Mouse (Mus musculus) CD4-positive, CD25-positive, alpha-beta regulatory T cell, adult 4 months (primary cell): Measurements from ENCODE around the gene Cnmd. TPM values are rescaled to one million over a fixed set of nuclear protein-coding genes. Genes with fewer than 3 reads are reported as not detected.

Experiments used
- ATAC-seq: one replicate; pipeline ENCODE4 v1.8.0; 2017
- polyA plus RNA-seq, 2 experiments: library from polyadenylated mRNA; unstranded; fragments of 100-300 nt; shearing (Covaris generic); gene quantifications; one replicate each; pipeline ENCODE4 v1.2.1; 2017

Cnmd gene
- not detected for polyA plus RNA-seq

DNA sequence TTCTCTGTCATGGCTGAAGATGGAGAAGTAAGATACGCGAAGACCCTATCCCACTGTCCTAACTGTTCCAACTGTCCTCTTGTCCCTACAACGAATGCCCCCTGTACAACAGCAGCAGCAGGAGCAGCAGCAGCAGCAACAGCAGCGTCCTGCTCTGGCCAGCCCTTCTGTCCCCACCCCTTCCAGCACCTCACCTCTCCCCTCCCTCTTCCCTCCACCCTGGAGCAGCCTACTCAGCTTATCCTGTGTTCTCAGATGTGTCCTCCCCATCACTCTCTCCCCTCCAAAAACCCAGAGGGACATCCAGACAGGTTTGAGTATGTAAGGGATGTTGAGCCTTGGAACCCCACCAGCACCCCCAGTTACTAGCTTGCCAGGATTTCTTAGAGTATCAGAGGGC lies at the start of gene Cnmd:
Gene Cnmd (minus strand): TSS at position 170 of the 400 bp plus-strand sequence.
- no peak for ATAC-seq

DNA sequence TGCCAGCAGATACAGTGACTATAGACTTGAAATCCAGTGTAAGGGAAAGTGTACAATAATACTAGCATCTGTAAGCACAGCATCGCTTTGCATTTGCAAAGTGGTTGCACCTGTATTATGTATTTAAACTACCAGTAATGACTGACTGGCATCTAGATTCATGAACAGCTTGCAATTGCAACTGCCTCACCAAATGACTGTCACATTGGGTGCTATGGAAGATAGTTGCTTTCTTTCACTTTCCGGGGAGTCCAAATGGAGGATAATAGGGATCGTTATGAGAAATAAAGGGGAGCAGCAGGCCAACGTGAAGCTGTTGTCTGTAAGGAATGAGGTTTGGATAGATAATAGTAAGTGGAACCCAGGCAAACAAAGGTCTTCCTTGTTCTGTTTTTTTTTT lies 49.3 kb upstream of the Cnmd start:
- ATAC-seq = no peak

GRCm38 (mm10) chr14:79703523-79704172 lies 41.7 kb upstream of the Cnmd start:
- ATAC-seq = no peak

GRCm38 (mm10) chr14:79701606-79702005 lies 39.6 kb upstream of the Cnmd start:
- ATAC-seq = no peak

DNA sequence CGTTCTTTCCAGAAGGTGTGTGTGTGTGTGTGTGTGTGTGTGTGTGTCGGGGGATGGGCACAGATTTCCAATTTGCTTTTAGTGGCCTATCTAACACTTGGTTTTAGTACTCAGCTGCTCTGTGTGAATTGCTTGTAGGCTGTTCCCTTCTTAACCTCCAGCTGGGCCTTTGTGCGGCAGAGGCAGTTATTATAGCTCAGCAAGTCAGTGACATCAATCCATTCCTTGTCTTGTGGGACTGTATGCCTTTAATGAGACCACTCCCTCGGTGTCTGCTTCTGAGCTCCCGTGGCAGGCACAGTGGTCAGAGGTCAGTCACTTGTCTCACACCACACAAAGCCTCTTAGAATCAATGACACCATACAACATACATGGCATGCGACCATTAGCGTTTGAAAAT lies 39.1 kb upstream of the Cnmd start:
- no peak for ATAC-seq

DNA sequence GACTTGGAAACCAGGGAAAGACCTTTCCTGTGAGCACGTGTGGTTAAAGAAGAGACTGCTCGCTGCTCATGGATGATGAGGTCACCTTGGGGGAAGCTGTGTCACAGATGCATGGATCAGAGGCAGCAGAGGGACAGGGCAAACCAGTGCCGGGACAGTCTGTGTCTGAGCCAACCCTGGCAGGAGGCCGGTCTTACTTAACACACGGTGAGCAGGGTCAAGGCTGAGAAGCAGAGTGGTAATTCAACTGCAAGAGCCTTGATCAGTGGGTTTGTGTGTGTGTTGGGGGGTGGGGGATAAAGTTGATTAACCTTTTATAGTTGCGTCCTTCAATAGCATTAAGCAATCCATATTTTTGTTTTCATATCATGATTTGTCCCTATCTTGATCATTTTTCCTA lies 37.4 kb upstream of the Cnmd start:
- ATAC-seq = no peak

GRCm38 (mm10) chr14:79690068-79690844 lies 28.3 kb upstream of the Cnmd start:
- ATAC-seq = no peak

- no peak for ATAC-seq
Observed at GRCm38 (mm10) chr14:79680652-79681051, 18.7 kb upstream of the Cnmd start.

DNA sequence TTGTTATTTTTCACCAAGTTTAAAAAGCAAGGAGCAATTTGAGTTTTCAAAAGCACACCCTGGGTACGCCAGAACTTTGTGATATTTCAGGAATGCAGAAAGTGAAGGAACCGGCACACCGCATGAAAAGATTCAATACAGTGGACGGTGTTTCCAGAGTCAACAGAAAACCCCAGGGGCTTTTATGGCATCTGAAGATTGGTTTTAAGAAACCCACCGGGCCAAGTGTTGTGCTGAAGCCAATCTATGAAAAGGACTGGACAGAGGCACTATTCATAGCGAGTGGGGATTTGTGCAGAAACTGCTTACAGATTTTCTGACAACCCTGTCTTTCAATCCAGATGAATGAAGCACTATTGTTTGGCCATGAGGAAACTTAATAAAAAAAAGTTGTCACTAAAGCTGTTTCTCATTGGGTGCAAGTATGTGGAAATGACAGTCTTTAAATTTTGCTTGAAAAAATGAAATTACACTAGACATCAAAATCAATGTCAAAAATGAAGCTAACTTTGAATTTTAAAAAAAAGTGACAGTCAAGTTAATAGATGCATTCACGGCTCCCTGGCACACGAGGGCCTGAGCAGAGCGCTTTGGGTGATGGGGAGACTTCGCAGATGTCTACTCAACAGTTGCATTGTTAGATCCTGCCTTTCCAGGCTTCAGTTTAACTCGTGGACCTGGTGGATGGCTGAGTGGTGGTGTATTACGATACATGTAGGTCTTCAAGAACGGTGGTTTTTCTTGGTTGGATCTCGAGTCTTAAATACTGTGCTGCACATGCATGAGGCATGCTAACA lies 16.1 kb upstream of the Cnmd start:
- no peak for ATAC-seq

GRCm38 (mm10) chr14:79677108-79677753 lies 15.3 kb upstream of the Cnmd start:
- ATAC-seq = no peak

DNA sequence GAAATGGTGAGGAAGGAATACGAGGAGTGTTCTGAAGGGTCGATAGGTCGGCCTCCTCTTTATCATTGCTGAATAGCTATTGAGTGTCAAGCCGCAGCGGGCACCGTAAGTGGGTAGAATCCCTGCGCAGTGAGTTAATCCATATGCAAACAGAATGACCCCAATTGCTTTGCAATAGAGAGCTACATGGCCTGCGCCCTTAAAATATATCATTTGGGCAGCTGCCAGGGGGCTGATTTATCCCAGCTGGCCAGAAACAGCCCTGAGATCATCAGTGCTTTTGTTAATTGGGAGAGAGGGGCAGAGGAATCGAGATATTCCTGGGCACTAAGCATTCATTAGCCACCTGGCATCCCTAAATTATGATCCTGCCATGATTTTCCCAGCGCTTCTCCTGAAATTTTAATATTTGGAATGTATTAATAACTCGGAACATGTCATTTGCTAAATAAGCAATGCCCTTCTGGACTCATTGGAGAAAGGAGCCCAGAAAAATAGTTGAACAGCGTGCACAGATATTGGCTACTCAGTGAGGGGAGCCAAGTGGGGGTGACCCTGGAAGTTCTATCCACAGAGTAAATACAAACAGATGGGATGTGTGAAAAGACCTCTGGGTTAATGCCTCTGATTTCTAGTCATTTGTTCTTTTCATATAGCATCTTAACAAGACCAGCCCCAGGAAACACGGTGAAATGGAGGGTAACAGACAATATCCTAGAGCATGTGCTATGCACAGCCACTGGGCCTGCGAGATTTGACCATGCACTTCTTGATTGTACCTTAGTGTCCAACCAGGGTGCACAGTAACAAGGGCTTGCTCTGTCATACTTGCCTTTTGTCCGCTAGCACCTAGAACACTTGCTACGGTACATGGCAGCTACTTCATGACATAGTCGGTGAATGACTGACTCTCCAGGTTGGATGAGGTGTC lies 11.4 kb upstream of the Cnmd start:
- ATAC-seq = no peak

DNA sequence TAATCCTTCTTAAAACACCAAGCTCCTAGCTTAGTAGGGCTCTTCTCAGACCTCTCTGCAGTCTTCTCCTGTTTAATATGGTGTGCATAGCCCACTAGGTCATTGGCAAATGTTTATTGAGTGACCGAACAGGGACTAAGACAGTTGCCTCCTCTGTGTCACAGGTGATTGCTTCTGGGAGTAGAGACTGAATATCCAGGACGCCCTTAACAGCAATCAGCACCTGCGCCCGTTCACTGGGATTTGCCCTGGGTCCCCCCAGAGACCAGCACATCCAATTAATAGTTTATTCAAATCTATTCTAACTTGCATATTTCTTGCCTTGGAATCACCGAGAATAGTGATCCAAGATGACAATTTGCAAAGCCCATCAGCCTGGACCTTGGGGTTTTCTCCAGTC lies 10.6 kb upstream of the Cnmd start:
- ATAC-seq = no peak

DNA sequence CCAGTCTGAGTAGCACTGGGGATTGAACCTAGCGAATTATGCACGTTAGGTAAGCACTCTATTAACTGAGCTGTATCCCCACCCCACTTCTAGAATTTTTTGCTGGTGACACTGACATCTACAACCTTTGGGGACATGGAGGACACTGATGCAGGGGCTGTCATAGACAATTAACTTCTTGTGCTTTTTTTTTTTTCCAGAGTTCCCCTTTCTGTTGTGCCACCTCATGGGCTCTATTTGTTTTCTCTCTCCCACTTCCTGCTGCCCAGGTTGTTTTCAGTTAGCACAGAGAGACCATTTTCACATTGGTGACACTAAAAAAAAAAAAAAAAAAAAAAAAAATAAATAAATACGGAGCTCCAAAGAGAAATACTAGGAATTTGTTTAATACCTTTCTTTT lies 9.0 kb upstream of the Cnmd start:
- ATAC-seq = no peak

- ATAC-seq = peak; percentile 87
Observed at GRCm38 (mm10) chr14:79661005-79661917, 709 bp downstream of the Cnmd start.

DNA sequence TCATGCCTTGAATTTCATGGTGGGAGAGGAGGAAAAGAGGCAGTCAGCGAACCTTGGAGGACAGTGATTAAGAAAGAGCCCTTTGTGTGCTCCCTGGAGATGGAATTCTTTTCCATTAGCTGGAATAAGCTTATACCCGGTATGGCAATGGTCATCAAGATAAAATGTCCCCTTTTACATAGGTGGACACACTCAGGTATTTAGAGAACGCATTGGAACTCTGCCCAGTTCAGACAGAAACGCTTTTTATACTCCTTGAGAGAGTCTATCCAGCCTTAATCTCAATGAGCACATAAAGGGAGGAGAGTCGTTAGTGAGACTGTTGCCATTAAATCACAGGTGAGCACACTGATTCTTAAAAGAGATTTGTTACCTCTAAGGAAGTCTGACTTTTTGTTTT lies 1.5 kb downstream of the Cnmd start:
- no peak for ATAC-seq

DNA sequence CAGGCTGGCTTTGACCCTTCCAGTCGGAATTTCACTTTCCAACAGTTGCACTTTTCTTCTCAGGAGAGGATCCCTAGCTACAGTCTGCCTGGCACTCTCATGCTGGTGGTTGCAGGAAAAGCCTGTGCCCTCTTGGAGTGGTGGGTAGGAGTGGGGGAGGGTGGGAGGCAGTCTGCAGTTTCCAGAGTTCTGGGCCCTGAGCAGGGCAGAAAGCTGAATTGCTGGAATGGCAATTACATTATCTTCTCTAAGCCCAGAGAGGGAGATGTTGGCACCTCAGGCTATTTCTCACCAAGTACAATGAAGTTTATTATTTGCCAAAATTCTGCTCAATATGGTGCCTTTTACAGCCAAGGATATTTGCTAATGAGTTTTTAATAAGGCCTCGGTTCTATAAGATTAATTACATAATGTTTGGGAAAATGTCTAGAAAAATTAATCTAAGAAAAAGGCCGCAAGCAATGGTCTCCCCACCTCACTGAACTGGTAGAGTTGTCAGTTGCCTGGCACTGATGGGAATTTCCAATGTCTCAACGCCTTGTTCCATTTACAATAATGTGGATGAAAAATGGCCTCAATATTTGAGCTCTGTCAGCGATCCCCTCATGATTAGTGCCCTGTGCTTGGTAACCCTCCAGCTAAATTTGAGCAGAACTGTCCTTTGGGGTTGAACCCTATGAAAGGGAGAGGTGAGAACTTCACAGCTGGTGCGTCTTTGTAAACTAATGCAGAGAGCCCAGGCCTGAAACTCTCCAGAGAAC lies 3.0 kb downstream of the Cnmd start:
- ATAC-seq = no peak

DNA sequence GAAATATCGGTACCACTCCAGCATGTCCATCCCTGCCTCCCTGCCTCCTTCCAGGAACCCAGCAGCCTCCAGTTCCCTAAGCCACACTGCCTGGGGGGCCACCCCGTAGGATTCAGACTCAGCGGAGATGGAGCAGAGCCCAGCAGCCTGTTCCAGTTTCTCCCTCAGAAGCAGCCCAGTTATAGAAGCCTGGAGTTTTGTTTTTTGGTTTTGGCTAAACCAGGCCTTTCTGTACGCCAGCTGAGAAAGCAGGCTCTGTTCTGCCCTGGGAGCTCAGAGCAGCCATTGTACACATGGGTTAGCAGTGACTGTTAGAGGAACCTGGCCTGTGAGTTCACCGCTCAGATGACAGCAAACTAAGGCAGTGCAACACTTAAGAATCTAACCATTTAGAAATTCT lies 3.7 kb downstream of the Cnmd start:
- no peak for ATAC-seq

DNA sequence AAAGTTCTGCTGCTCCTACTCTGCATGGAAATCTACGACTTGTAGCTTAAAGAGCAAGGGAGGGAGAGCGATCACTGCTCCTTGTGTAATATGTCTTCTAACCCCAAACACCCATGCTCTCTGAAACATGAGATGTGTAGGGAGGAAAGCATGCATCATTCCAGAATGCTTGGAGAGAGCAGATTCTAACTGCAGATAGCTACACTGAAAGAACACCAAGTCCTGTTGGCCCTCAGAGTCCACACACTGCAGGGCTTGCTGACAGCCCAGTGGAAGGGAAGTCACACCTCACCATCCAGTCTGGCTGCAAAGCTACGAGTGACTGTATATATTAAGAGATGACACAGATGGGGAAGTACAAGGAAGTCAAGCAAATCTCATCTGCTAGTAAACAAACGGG lies 9.3 kb downstream of the Cnmd start:
- ATAC-seq = no peak

GRCm38 (mm10) chr14:79649680-79650079 lies 12.3 kb downstream of the Cnmd start:
- no peak for ATAC-seq

DNA sequence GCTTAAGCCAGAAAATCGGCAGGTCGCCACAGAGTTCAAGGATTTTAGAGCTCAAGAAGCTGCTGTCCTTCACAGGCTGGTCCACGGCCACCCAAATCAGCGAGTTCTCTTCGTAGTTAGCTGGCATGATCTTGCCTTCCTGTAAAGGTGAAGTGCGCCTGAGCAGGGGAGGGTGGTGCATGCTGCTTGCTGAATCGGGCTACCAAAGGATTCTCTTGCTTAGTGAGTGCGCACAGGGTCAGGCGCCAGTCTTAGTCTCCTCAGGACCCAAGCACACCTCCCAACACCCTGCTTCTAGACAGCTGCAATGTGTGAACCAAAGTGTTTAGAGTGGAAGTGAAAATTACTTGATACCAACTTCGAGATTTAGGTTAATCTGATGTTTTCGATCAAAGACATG lies 16.6 kb downstream of the Cnmd start:
- ATAC-seq = no peak
